Mouse (Mus musculus) regulatory T cell (primary cell): ENCODE data around the gene Poll.

Experiments
- in situ Hi-C: fragments of 300-600 bp; cut with MboI, MseI; formaldehyde crosslinking; loops from one replicate; pipeline ENCODE4 v1.15.1; 2025; ENCODE audit warnings: high pct_unique_total_duplicates

Gene Poll

DNA sequence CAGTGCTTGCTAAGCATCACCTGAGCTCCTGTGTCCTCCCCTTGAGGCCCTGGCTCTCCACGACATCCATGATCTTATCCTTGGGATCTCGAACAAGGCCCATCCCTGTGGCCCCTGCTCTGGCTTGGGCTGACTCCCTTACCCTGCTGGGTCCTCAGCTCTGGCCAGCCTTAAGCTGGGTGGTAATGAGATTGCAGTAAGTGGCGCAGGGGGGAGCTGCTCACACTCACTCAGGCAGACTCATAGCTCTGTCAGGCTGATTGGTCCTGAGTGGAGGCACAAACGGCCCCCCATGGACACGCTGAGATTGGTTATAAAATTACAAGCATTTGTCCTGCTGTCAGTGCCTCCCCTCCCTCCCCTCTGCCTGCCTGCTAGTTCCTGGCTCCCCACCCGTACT lies 24.4 kb downstream of the Poll start:
- in situ Hi-C loops = no loop called here

DNA sequence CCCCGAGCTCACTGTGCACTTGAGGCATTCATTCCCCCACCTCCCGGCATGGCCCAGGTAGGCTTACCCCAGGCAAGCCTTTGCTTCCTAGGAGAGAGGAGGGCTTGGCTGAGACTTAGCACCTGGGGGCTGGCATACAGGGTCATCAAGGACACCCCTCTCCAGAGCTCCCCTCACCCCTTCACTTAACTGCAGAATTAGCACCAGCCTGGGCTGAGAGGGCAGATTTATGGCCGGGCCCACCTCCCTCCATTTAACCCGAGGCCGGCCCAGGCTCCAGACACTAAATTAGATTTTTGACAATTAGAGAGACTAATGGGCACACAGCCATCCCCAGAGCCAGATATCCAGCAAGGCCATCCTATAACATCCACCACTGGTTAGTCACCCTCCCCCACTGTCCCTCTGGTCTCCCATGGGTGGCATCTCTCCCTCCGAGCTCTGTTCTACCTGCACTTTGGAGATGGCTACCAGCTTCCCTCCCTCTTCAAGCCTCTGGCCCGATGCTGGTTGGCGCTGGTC lies 25.1 kb downstream of the Poll start:
- in situ Hi-C loops = no loop called here

GRCm38 (mm10) chr19:45533617-45534016 lies 26.7 kb downstream of the Poll start:
- in situ Hi-C loops = no loop called here

- in situ Hi-C loops = no loop called here
These were observed 28.8 kb downstream of the Poll start for GRCm38 (mm10) chr19:45531554-45531953.

DNA sequence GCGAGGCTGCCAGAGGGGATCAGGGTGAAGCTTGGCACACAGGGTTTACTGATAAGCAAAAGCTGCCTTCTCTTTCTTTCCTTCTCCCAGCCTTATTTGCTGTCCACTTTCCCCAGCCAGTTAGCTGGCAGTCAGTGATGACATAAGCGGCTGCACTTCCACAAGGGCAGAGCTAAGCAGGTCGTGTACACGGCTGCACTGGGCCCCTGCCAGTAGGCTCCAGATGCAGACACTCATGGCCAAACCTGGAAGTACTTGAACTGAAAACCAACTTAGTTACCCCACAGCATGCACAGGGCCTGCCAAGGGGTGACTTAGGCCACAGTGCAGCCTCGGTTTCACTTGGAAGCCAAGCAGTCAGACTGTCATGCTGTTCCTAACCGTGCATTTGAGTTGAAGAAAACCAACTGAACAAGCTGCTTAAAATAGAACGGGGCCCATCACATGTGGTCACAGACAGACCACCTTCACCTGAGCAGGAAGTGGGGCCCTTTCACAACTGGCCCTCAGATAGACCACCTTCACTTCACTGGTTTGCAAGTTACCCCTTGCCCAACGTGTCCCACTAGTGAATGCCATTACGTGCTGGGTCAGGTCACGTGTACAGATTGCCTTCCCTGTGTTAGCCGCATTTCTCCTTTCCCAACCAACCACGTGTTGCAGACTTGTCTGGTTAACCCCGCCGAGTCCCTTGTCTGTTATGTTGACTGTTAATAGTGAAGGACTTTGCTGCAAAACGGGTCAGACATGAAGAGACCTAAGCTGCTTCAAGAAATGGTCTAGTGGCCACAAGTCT lies 29.9 kb downstream of the Poll start:
- in situ Hi-C loops = no loop called here

DNA sequence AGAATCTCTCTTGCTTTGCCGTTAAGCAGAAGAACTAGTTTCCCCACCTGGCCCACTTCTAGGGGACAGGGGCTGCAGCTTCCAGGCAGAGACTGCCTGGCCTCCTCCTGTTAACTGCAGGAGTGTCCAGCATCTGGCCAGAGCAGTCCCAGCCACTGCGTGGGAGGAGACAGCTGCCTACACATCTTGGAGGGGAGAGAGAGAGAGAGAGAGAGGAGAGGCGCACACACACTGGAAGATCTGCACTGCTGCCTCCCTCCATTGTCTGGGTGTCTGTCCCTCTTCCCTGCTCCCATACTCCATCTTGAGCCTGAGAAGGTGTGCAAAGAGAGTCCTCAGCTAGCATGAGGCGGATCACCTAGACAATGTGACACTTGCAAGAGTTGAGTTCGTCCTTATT lies 31.0 kb downstream of the Poll start:
- in situ Hi-C loops = no loop called here

DNA sequence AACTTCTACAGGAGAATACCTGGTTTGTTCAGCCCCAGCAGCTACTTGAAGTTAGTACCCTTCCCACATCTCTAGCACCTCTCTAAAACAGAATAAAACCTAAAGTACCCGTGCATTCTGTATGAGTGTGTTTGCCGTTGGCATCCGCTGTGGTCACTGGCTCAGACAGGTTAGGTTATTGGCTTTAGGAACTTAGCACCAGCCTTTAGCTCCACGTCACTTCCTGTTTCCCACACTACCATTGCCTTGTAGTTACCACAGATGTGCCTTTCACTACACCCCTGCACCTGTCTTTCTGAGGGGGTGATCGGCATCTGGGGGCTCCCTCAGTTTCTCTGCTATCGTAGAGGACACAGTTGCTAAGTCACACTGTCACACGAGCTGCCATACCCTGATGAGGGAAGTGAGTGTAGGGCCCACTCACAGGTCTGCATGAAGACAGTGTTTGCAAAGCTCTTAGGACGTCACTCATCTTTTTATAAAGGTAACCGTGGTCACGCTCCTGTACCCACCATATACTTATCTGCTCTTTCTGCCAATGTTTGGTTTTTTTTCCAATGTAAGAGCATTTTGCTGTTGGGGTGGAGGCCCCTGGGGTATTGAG lies 32.3 kb downstream of the Poll start:
- in situ Hi-C loops = no loop called here

- in situ Hi-C loops = no loop called here
These were observed 32.9 kb downstream of the Poll start for GRCm38 (mm10) chr19:45527382-45527781.

DNA sequence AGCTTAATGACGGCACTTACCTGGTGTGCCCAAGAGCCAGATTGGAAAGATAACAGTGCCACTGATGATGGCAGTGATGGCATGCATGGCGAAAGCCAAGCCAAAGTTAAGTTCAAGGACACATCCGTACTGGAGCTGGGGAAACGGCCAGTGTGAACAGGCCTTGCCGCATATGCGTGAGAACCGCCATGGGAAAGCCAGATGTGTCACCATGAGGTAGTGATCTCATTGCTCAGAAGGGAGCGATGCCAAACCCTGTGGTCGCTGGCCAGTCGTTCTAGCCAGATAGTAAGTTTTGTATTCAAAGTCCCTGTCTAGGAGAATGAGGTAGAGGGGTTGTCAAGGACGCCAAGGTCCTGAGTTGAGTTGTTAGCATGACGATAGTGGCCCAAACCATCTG lies 44.1 kb downstream of the Poll start:
- in situ Hi-C loops = no loop called here

DNA sequence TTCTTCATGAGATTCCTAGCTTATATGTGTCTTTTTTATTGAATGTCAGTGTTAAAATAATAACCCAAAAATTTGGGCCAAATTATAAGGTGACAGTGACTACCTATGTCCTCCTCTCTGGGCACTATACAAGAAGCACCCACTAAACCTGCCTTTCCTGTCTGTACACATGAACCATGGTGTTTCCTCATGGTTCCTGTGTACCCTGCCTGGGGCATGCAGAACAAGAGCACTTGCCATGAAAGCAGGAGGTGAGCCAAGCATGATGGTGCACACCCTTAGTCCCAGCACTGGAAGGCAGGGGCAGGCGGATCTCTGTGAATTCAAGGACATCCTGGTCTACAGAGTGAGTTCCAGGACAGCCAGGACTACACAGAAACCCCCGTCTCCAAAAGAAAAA lies 45.0 kb downstream of the Poll start:
- in situ Hi-C loops = no loop called here

- in situ Hi-C loops = no loop called here
These were observed 48.9 kb downstream of the Poll start for GRCm38 (mm10) chr19:45511406-45511805.

GRCm38 (mm10) chr19:45510680-45511079 lies 49.7 kb downstream of the Poll start:
- in situ Hi-C loops = no loop called here

GRCm38 (mm10) chr19:45507531-45507930 lies 52.8 kb downstream of the Poll start:
- in situ Hi-C loops = no loop called here

- in situ Hi-C loops = no loop called here
These were observed 54.9 kb downstream of the Poll start for GRCm38 (mm10) chr19:45505446-45505845.
